Mouse (Mus musculus) limb, embryonic 14.5 days (tissue): Measurements from ENCODE around the gene Trp53tg5. TPM values are rescaled to one million over a fixed set of nuclear protein-coding genes. Genes with fewer than 3 reads are reported as not detected.

Experiments
- ATAC-seq: fragments of 200-750 bp; cut with Nextera tagmentation; 2 replicates; pipeline ENCODE4 v1.8.0; 2017; ENCODE audit warnings: low read depth, moderate number of reproducible peaks, moderate TSS enrichment; ENCODE audit not compliant: low FRiP score
- DNase-seq: peaks from one replicate; pipeline ENCODE4 v3.0.0-alpha.2; 2015; ENCODE audit warnings: low spot score
- H3K27ac ChIP-seq: fragments of 300-500 bp; sonication (generic); replicated peaks from 2 replicates; pipeline ENCODE4 v1.5.1; 2014; ENCODE audit warnings: low read depth, mild to moderate bottlenecking, low read length, moderate library complexity, mixed read lengths
- H3K27me3 ChIP-seq: fragments of 300-500 bp; sonication (generic); 2 replicates; pipeline ENCODE4 v1.6.1; 2014; ENCODE audit warnings: low read length, mixed read lengths; ENCODE audit not compliant: control insufficient read depth, insufficient read depth
- H3K36me3 ChIP-seq: fragments of 300-500 bp; sonication (generic); 2 replicates; pipeline ENCODE4 v1.6.1; 2014; ENCODE audit warnings: mild to moderate bottlenecking, low read length, moderate library complexity, mixed read lengths; ENCODE audit not compliant: control insufficient read depth, insufficient read depth
- H3K4me1 ChIP-seq: fragments of 300-500 bp; sonication (generic); 2 replicates; pipeline ENCODE4 v1.6.1; 2014; ENCODE audit warnings: antibody characterized with exemption, low read length, mixed read lengths; ENCODE audit not compliant: control insufficient read depth, insufficient read depth
- H3K4me2 ChIP-seq: fragments of 300-500 bp; sonication (generic); replicated peaks from 2 replicates; pipeline ENCODE4 v1.6.1; 2014; ENCODE audit warnings: low read depth, mild to moderate bottlenecking, low read length, moderate library complexity; ENCODE audit not compliant: severe bottlenecking
- H3K4me3 ChIP-seq: fragments of 300-500 bp; sonication (generic); replicated peaks from 2 replicates; pipeline ENCODE4 v1.5.1; 2014; ENCODE audit warnings: low read length
- H3K9ac ChIP-seq: fragments of 300-500 bp; sonication (generic); 2 replicates; pipeline ENCODE4 v1.6.1; 2014; ENCODE audit warnings: mild to moderate bottlenecking, low read depth, low read length, moderate library complexity; ENCODE audit not compliant: severe bottlenecking
- H3K9me3 ChIP-seq: fragments of 300-500 bp; sonication (generic); 2 replicates; pipeline ENCODE4 v1.6.1; 2016; ENCODE audit warnings: low read length; ENCODE audit not compliant: control insufficient read depth
- POLR2A ChIP-seq: fragments of 200-500 bp; IDR thresholded peaks from 2 replicates; pipeline ENCODE4 v1.8.0; 2012; ENCODE audit warnings: inconsistent platforms, mild to moderate bottlenecking, moderate library complexity, borderline replicate concordance; ENCODE audit not compliant: insufficient read depth, insufficient read length; ENCODE audit errors: extremely low read depth
- WGBS: fragments of 180-500 bp; shearing (Covaris S2); extraction: QIAGEN DNeasy Blood & Tissue Kit; methylation state at CpG from one replicate; pipeline ENCODE4 v1.1.7; 2014; 5-methylcytosine and 5-hydroxymethylcytosine counted together
- polyA plus RNA-seq, 2 experiments: library from polyadenylated mRNA; depleted of rRNA in 1 of 2; stranded (reverse) in 1 of 2; unstranded in 1 of 2; fragments of >200 nt; fragmentation: Nextera tagmentation in 1 of 2; extraction: Ambion mirVana in 1 of 2; gene quantifications; 2 replicates each; pipeline versions ENCODE4 v1.2.1 to v1.2.3; 2012 to 2014

Trp53tg5 gene
- polyA plus RNA-seq (2012; rRNA removed) (not detected in 2 replicates), polyA plus RNA-seq (2014; fragmentation: Nextera tagmentation; extraction: Ambion mirVana) (0.22 TPM in 1 of 2 replicates, not detected in the other)

- Histone ChIP-seq H3K9me3 (no peaks in the 10 kb centered on the region), H3K36me3 (peaks cover 9% of the 10 kb centered on the region; the same call in 1 of the 2 replicates), H3K9ac (no peak within 1 kb of the TSS), H3K4me1 (no peaks in the 10 kb centered on the region), H3K4me2 (no peak within 1 kb of the TSS), H3K4me3 (no peak within 1 kb of the TSS), H3K27ac (no peak within 1 kb of the TSS), H3K27me3 (no peaks in the 10 kb centered on the region)
- 78% methylated on average over 6 of the region's 6 CpGs for WGBS
- no peak for ATAC-seq
- no peak for DNase-seq
- TF ChIP-seq POLR2A: no peak
Measured at GRCm38 (mm10) chr2:164473624-164474023, at the start of gene Trp53tg5. Gene Trp53tg5, minus strand, starts transcription at chr2:164473724.

GRCm38 (mm10) chr2:164522280-164522679 lies 48.8 kb upstream of the Trp53tg5 start:
- Histone ChIP-seq H3K36me3 (no peaks in the 10 kb centered on the region), H3K4me1 (peaks cover 23% of the 10 kb centered on the region), H3K4me3 (no peak overlapping the region), H3K9me3 (0 out of 2 replicates have a peak, but pooled peaks cover 4% of the 10 kb centered on the region), H3K9ac (no peak overlapping the region), H3K4me2 (0 out of 2 replicates have a peak overlapping the region, but pooled peaks have one; percentile 10), H3K27me3 (no peaks in the 10 kb centered on the region), H3K27ac (no peak overlapping the region)
- TF ChIP-seq POLR2A: no peak
- 11% methylated on average over 8 of the region's 8 CpGs for WGBS
- DNase-seq: no peak
- no peak for ATAC-seq

- Histone ChIP-seq H3K27me3 (no peaks in the 10 kb centered on the region), H3K4me1 (peaks cover 23% of the 10 kb centered on the region), H3K36me3 (no peaks in the 10 kb centered on the region), H3K9ac (no peak overlapping the region), H3K9me3 (0 out of 2 replicates have a peak, but pooled peaks cover 2% of the 10 kb centered on the region), H3K27ac (no peak overlapping the region), H3K4me2 (peak overlapping the region; percentile 10; the same call in 1 of the 2 replicates), H3K4me3 (no peak overlapping the region)
- DNase-seq: no peak
- WGBS: 16% methylated on average over 11 of the region's 11 CpGs
- ATAC-seq: no peak
- no peak for TF ChIP-seq POLR2A
Measured at GRCm38 (mm10) chr2:164521841-164522240, 48.3 kb upstream of the Trp53tg5 start.

- Histone ChIP-seq H3K4me3 (no peak overlapping the region), H3K4me2 (no peak overlapping the region), H3K36me3 (no peaks in the 10 kb centered on the region), H3K9me3 (no peaks in the 10 kb centered on the region), H3K4me1 (peaks cover 23% of the 10 kb centered on the region), H3K27me3 (no peaks in the 10 kb centered on the region), H3K9ac (no peak overlapping the region), H3K27ac (no peak overlapping the region)
- TF ChIP-seq POLR2A: no peak
- DNase-seq (peak; percentile 26), ATAC-seq (no peak)
- 15% methylated on average over 3 of the region's 3 CpGs for WGBS
Measured at GRCm38 (mm10) chr2:164520782-164521181, 47.3 kb upstream of the Trp53tg5 start.

GRCm38 (mm10) chr2:164519171-164519526 lies 45.6 kb upstream of the Trp53tg5 start:
- Histone ChIP-seq H3K27me3 (no peaks in the 10 kb centered on the region), H3K9ac (no peak overlapping the region), H3K4me3 (no peak overlapping the region), H3K4me1 (peaks cover 23% of the 10 kb centered on the region), H3K36me3 (no peaks in the 10 kb centered on the region), H3K27ac (peak overlapping the region; percentile 81), H3K9me3 (no peaks in the 10 kb centered on the region), H3K4me2 (peak overlapping the region; percentile 18; the same call in 1 of the 2 replicates)
- TF ChIP-seq POLR2A: no peak
- DNase-seq (peak; percentile 35), ATAC-seq (peak; percentile 8; the same call in 1 of the 2 replicates)
- 34% methylated on average over 6 of the region's 6 CpGs for WGBS
